Mouse (Mus musculus) kidney, embryonic 16.5 days (tissue): Measurements from ENCODE around the gene Necap2. TPM values are rescaled to one million over a fixed set of nuclear protein-coding genes. Genes with fewer than 3 reads are reported as not detected.

Experiments
- ATAC-seq: fragments of 200-750 bp; cut with Nextera tagmentation; 2 replicates; pipeline ENCODE4 v1.8.0; 2017; ENCODE audit warnings: moderate TSS enrichment; ENCODE audit not compliant: low FRiP score, low TSS enrichment
- H3K27ac ChIP-seq: fragments of 300-500 bp; sonication (generic); 2 replicates; pipeline ENCODE4 v1.5.1; 2014; ENCODE audit warnings: low read length
- H3K27me3 ChIP-seq: fragments of 300-500 bp; sonication (generic); 2 replicates; pipeline ENCODE4 v1.6.1; 2014; ENCODE audit warnings: low read length, control low read depth, mixed read lengths; ENCODE audit not compliant: insufficient read depth
- H3K36me3 ChIP-seq: fragments of 300-500 bp; sonication (generic); 2 replicates; pipeline ENCODE4 v1.6.1; 2014; ENCODE audit warnings: low read length, control low read depth, mixed read lengths; ENCODE audit not compliant: insufficient read depth
- H3K4me1 ChIP-seq: fragments of 300-500 bp; sonication (generic); 2 replicates; pipeline ENCODE4 v1.6.1; 2014; ENCODE audit warnings: low read length, control low read depth, mixed read lengths; ENCODE audit not compliant: insufficient read depth
- H3K4me2 ChIP-seq: fragments of 300-500 bp; sonication (generic); replicated peaks from 2 replicates; pipeline ENCODE4 v1.6.1; 2014; ENCODE audit warnings: low read depth, low read length
- H3K4me3 ChIP-seq: fragments of 300-500 bp; sonication (generic); 2 replicates; pipeline ENCODE4 v1.5.1; 2014; ENCODE audit warnings: mild to moderate bottlenecking, low read length
- H3K9ac ChIP-seq: fragments of 300-500 bp; sonication (generic); replicated peaks from 2 replicates; pipeline ENCODE4 v1.6.1; 2014; ENCODE audit warnings: low read length
- H3K9me3 ChIP-seq: fragments of 300-500 bp; sonication (generic); 2 replicates; pipeline ENCODE4 v1.6.1; 2016; ENCODE audit warnings: low read length, control low read depth
- WGBS: fragments of 180-500 bp; shearing (Covaris S2); extraction: QIAGEN DNeasy Blood & Tissue Kit; methylation state at CpG from one replicate; pipeline ENCODE4 v1.1.7; 2014; 5-methylcytosine and 5-hydroxymethylcytosine counted together
- polyA plus RNA-seq: library from polyadenylated mRNA; unstranded; fragments of >200 nt; fragmentation: Nextera tagmentation; extraction: Ambion mirVana; gene quantifications from 2 replicates; pipeline ENCODE4 v1.2.1, GENCODE M21; 2015

Gene Necap2
- polyA plus RNA-seq, 1 experiment from 2014 or later, result 99.0 TPM

DNA sequence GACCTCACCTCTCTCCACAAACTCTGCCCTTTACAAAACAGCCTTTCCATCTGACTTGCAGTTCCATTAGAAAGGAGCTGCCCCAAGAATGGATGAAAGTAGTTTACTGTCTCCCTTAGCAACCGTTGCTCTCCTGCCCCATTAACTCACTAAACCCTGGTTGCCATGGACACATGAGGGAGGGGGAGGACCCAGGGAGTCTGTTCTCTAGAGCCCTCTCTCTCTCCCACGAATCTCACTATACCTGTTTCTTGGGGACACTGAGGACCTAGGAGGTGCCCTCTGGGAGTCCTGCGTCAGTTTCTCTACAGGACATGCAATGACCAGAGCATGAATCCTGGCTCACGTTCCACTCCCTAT lies 28.7 kb downstream of the Necap2 start:
- Histone ChIP-seq H3K4me1 (peaks cover 70% of the 10 kb centered on the region), H3K9ac (0 out of 2 replicates have a peak overlapping the region, but pooled peaks have one; percentile 32), H3K27ac (peak overlapping the region; percentile 3; the same call in 1 of the 2 replicates), H3K27me3 (no peaks in the 10 kb centered on the region), H3K4me3 (no peak overlapping the region), H3K36me3 (peaks cover 14% of the 10 kb centered on the region; the same call in 1 of the 2 replicates), H3K9me3 (no peaks in the 10 kb centered on the region), H3K4me2 (no peak overlapping the region)
- ATAC-seq, result no peak
- WGBS, result 22% methylated on average over 4 of the region's 4 CpGs

DNA sequence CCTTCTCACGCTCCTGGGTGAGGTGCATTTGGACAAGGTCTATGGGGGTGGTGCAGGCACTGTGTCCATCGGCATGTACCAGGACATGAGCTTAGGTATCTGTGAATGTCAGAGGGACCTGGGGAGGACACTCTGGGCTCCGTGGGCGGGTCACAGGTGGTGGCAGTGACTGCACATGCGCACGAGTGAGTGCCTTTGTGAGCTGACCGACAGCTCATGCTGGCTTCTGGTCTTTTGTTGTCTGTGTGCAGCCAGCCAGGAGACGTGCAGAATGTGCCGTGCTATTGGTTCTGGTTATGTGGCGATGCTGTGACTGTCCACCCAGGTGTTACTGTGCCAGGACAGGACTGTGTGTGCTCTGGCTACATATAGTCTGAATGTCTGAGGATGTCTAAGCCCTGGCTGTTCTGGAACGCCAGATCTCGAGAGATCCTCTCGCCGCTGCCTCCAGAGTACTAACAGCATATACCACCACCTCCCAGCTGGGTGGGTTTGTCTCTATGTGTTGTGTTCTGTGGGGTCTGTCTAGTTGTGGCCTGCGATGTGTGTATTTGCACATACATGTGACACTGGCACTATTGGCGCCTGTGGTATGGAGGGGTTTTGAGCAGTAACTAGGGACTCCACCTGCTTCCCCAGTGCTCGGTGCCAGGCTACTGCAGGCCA lies 29.2 kb downstream of the Necap2 start:
- peaks cover 66% of the 10 kb centered on the region for H3K4me1 ChIP-seq
- H3K4me3 ChIP-seq, result no peak overlapping the region
- 0 out of 2 replicates have a peak overlapping the region, but pooled peaks have one; percentile 54 for H3K27ac ChIP-seq
- WGBS, result 72% methylated on average over 17 of the region's 17 CpGs
- H3K36me3 ChIP-seq, result peaks cover 14% of the 10 kb centered on the region; the same call in 1 of the 2 replicates
- H3K9me3 ChIP-seq, result no peaks in the 10 kb centered on the region
- H3K27me3 ChIP-seq, result no peaks in the 10 kb centered on the region
- no peak for ATAC-seq
- no peak overlapping the region for H3K9ac ChIP-seq
- H3K4me2 ChIP-seq, result no peak overlapping the region

DNA sequence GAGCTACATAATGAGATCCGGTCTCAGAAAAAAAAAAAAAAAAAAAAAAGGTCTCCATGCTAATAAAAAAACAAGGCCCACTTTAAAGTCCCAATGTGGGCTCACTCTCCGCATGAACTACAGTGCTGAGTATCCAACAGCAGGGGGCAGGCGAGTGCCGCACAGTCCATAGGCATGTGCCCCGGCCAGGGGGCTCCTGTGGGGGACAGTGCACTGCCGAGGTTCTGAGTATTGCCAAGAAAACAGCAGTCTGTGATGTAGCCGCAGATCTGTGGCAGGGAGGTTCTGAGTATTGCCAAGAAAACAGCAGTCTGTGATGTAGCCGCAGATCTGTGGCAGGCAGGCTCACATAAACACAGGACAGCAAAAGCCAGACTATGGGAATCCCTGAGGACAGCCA lies 33.3 kb downstream of the Necap2 start:
- H3K27me3 ChIP-seq, result no peaks in the 10 kb centered on the region
- no peaks in the 10 kb centered on the region for H3K9me3 ChIP-seq
- H3K4me1 ChIP-seq, result peaks cover 36% of the 10 kb centered on the region
- no peak overlapping the region for H3K4me2 ChIP-seq
- H3K36me3 ChIP-seq, result peaks cover 38% of the 10 kb centered on the region
- ATAC-seq, result peak; percentile 43
- H3K9ac ChIP-seq, result no peak overlapping the region
- WGBS, result 8% methylated on average over 8 of the region's 8 CpGs
- no peak overlapping the region for H3K4me3 ChIP-seq
- H3K27ac ChIP-seq, result peak overlapping the region; percentile 63

DNA sequence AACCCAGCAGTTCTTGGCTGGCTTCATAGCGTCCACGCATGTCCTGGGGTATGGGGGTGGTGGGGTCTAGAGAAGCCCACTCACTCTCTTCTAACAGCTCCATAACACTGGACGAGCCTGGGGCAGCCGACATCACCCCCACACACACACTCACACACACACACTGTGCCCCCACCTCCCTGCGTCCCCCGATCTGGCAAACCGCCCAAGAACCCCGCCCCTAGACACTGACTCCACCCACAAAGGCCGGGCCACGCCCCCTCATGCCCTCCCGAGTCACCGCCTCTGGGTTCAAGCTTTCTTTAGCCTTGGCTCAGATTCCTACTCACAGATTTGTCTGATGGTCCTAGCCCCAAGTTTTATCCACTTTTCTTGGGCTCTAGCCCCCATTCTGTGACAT lies 37.0 kb downstream of the Necap2 start:
- Histone ChIP-seq H3K9me3 (no peaks in the 10 kb centered on the region), H3K4me2 (no peak overlapping the region), H3K36me3 (peaks cover 59% of the 10 kb centered on the region), H3K4me3 (no peak overlapping the region), H3K27ac (no peak overlapping the region), H3K9ac (no peak overlapping the region), H3K27me3 (no peaks in the 10 kb centered on the region), H3K4me1 (peaks cover 6% of the 10 kb centered on the region)
- WGBS, result 50% methylated on average over 12 of the region's 12 CpGs
- no peak for ATAC-seq

DNA sequence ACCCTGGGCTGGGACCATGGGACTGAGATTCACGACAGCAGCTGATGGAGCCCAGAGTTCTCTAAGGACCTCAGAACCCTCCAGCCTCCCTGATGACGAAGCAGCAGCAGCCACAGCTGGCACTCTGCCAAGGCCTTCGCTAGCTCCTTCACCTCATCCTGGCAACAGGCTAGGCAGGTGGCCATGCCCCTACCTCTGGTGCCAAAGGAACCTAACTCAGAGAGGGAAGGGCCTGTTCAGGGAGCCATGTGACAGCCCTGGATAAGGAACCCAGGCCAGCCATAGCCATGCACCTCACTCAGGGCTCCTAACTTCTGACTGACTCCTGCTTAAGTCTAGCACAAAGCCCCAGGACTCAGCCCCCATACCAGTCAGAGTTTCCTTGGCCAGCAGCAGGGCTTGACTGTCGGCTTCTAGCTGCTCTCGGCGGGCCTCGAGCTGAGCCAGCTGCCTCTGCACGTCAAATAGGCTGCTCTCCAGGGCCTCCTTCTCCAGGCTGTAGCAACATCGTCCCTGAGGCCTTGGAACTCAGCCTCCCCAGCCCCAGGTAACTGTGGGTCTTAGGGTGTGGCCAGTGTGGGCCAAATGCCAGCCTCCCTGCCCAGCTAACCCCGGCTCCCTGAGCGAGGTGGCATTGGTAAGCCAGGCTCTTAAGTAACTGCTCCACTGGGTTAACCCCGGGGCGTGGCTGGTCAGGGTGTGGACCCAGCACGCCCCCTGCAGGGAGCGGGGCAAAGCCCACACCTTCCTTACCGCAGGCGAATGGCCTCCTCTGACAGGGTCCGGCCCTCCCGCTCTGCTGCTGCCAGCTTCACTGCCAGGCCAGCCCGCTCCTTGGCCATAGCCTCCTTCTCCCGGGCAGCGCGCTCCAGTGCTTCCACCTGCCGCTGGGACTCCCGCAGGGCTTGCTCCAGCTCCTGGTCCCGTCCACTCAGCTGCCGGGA lies 44.3 kb downstream of the Necap2 start:
- Histone ChIP-seq H3K27me3 (no peaks in the 10 kb centered on the region), H3K27ac (no peak overlapping the region), H3K4me3 (no peak overlapping the region), H3K9me3 (no peaks in the 10 kb centered on the region), H3K4me2 (no peak overlapping the region), H3K36me3 (peaks cover 39% of the 10 kb centered on the region), H3K4me1 (no peaks in the 10 kb centered on the region), H3K9ac (no peak overlapping the region; the same call in 1 of the 2 replicates)
- ATAC-seq, result 0 out of 2 replicates have a peak, but pooled peaks have one; percentile 52
- 68% methylated on average over 27 of the region's 27 CpGs for WGBS

DNA sequence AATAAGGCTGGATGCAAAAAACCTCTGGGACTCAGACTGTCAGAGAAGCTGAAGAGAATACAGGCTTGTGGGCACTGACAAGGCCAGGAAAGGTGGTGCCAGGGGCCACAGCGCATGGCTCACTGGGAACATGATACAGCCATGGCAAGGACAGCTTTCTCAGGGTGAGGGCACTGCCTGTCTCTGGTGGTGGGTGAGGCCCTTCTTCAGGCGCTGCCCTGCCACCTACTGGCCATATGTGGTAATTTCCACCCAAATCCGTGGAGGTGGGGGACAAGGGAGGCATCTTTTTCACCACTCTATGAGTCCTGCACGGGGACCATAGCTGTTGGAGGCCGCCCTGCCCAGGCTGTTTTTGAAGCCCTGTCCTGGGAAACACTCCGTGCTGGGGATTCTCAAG lies 46.4 kb downstream of the Necap2 start:
- H3K4me1 ChIP-seq, result no peaks in the 10 kb centered on the region
- no peak overlapping the region for H3K4me3 ChIP-seq
- whole genome bisulfite sequencing, result 10% methylated on average over 6 of the region's 6 CpGs
- H3K27me3 ChIP-seq, result no peaks in the 10 kb centered on the region
- H3K9me3 ChIP-seq, result no peaks in the 10 kb centered on the region
- peaks cover 33% of the 10 kb centered on the region for H3K36me3 ChIP-seq
- H3K9ac ChIP-seq, result no peak overlapping the region
- no peak overlapping the region for H3K4me2 ChIP-seq
- H3K27ac ChIP-seq, result no peak overlapping the region
- peak; percentile 64; the same call in 1 of the 2 replicates for ATAC-seq

DNA sequence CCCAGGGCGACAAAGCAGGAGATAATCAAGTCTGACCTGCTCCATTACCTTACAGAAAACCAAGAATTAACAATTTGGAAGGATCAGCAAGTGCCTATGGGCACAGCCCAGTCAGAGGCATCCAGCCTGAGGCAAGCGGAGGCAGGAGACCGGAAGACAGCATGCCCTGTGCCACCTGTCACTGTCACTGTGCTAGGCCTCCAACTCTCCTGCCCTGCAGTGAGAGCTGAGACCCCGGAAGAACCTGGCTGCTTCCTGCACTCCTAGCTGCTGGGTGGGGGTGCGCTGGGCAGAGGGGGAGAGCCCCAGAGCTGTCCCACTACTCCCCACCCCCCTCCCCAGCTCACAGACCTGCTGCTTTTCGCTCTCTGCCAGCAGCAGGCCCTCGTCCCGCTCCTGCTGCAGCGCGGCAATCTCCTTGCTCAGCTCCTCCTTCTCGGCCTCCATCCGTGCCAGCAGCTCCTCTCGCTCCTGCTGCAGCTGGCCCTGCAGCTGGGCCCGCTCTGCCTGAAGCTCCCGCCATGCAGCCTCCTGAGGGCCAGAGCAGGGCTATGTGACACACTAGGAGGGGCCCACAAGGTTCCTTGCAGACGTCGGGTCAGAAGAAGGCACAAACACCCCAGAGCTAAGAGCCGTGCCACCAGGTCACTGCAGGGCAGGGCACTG lies 47.5 kb downstream of the Necap2 start:
- H3K9me3 ChIP-seq, result no peaks in the 10 kb centered on the region
- H3K4me1 ChIP-seq, result no peaks in the 10 kb centered on the region
- H3K27ac ChIP-seq, result no peak overlapping the region
- 90% methylated on average over 17 of the region's 18 CpGs for WGBS
- ATAC-seq, result no peak
- H3K4me3 ChIP-seq, result no peak overlapping the region
- H3K36me3 ChIP-seq, result peaks cover 34% of the 10 kb centered on the region
- H3K27me3 ChIP-seq, result no peaks in the 10 kb centered on the region
- H3K9ac ChIP-seq, result no peak overlapping the region
- no peak overlapping the region for H3K4me2 ChIP-seq

DNA sequence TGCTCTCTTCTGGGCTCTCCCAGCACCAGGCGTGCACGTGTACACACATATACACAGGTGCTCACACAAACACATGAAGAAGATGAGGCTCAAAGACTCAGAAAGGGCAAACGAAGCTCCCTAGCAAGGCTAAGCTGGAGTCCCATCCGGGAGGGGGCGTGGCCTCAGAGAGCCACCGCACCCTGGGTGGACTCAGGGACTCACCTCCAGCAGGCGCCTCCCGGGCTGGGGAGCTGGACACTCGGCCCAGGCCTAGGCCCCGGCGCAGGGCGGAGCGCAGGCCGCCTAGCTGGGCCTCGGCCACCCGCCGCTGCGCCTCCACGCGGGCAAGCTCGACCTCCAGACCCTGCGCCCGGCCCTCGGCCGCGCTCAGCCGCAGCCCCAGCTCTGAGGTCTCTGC lies 53.2 kb downstream of the Necap2 start:
- Histone ChIP-seq H3K9me3 (no peaks in the 10 kb centered on the region), H3K27ac (no peak overlapping the region), H3K36me3 (peaks cover 42% of the 10 kb centered on the region), H3K9ac (no peak overlapping the region), H3K4me2 (no peak overlapping the region), H3K4me3 (no peak overlapping the region), H3K27me3 (no peaks in the 10 kb centered on the region), H3K4me1 (peaks cover 24% of the 10 kb centered on the region)
- ATAC-seq, result no peak
- WGBS, result 88% methylated on average over 27 of the region's 27 CpGs

DNA sequence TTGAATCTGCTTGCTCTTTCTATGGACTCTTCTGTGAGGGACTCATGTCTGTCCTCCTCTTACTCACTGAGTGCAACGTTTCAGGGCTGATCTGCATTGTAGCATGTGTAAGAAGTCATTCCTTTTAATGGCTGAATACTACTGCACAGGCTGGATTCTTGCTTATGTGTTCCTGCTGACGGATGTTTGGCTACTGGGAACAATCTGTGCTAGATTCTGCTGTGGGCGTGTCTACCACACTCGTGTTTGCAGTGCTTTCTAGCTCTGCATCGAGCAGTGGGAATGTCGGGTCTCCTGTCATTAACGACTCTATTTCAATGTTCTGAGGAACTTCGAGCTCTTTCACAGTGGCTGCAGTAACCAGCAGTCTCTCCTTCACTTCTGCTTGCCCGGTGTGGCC lies 54.1 kb downstream of the Necap2 start:
- H3K9me3 ChIP-seq, result no peaks in the 10 kb centered on the region
- H3K27ac ChIP-seq, result peak overlapping the region; percentile 37; the same call in 1 of the 2 replicates
- no peaks in the 10 kb centered on the region for H3K27me3 ChIP-seq
- 62% methylated on average over 9 of the region's 9 CpGs for WGBS
- peaks cover 36% of the 10 kb centered on the region for H3K36me3 ChIP-seq
- H3K9ac ChIP-seq, result no peak overlapping the region
- H3K4me2 ChIP-seq, result no peak overlapping the region
- ATAC-seq, result no peak
- peaks cover 25% of the 10 kb centered on the region for H3K4me1 ChIP-seq
- no peak overlapping the region for H3K4me3 ChIP-seq
